Mouse (Mus musculus) hindbrain, embryonic 11.5 days (tissue): Measurements from ENCODE around the gene Kif12. TPM values are rescaled to one million over a fixed set of nuclear protein-coding genes. Genes with fewer than 3 reads are reported as not detected.

Experiments used
- ATAC-seq: fragments of 200-750 bp; cut with Nextera tagmentation; 2 replicates; pipeline ENCODE4 v1.8.0; 2017; ENCODE audit warnings: mild to moderate bottlenecking, moderate TSS enrichment, moderate library complexity; ENCODE audit not compliant: low FRiP score
- DNase-seq: peaks from one replicate; pipeline ENCODE4 v3.0.0-alpha.2; 2015; ENCODE audit warnings: low spot score
- H3K27ac ChIP-seq: fragments of 300-500 bp; sonication (generic); 2 replicates; pipeline ENCODE4 v1.5.1; 2014; ENCODE audit warnings: mild to moderate bottlenecking, low read depth, low read length
- H3K27me3 ChIP-seq: fragments of 300-500 bp; sonication (generic); 2 replicates; pipeline ENCODE4 v1.6.1; 2014; ENCODE audit warnings: mild to moderate bottlenecking, low read length, moderate library complexity, mixed read lengths; ENCODE audit not compliant: control insufficient read depth, insufficient read depth
- H3K36me3 ChIP-seq: fragments of 300-500 bp; sonication (generic); 2 replicates; pipeline ENCODE4 v1.6.1; 2014; ENCODE audit warnings: mild to moderate bottlenecking, low read length, moderate library complexity, mixed read lengths; ENCODE audit not compliant: control insufficient read depth, insufficient read depth
- H3K4me1 ChIP-seq: fragments of 300-500 bp; sonication (generic); replicated peaks from 2 replicates; pipeline ENCODE4 v1.6.1; 2014; ENCODE audit warnings: low read length, mixed read lengths; ENCODE audit not compliant: control insufficient read depth, insufficient read depth
- H3K4me2 ChIP-seq: fragments of 300-500 bp; sonication (generic); replicated peaks from 2 replicates; pipeline ENCODE4 v1.6.1; 2014; ENCODE audit warnings: mild to moderate bottlenecking, low read depth, low read length
- H3K4me3 ChIP-seq: fragments of 300-500 bp; sonication (generic); 2 replicates; pipeline ENCODE4 v1.5.1; 2014; ENCODE audit warnings: low read depth, low read length
- H3K9ac ChIP-seq: fragments of 300-500 bp; sonication (generic); 2 replicates; pipeline ENCODE4 v1.6.1; 2014; ENCODE audit warnings: low read depth, low read length
- H3K9me3 ChIP-seq: fragments of 300-500 bp; sonication (generic); 2 replicates; pipeline ENCODE4 v1.6.1; 2016; ENCODE audit warnings: low read length; ENCODE audit not compliant: control insufficient read depth
- WGBS: fragments of 180-500 bp; shearing (Covaris S2); extraction: QIAGEN DNeasy Blood & Tissue Kit; methylation state at CpG from one replicate; pipeline ENCODE4 v1.1.7; 2014; 5-methylcytosine and 5-hydroxymethylcytosine counted together
- polyA plus RNA-seq: library from polyadenylated mRNA; unstranded; fragments of >200 nt; fragmentation: Nextera tagmentation; extraction: Ambion mirVana; gene quantifications from 2 replicates; pipeline ENCODE4 v1.2.1, GENCODE M21; 2014

Gene Kif12
- not detected in 2 replicates for polyA plus RNA-seq

- Histone ChIP-seq H3K4me2 (no peak within 1 kb of the TSS), H3K4me1 (no peaks in the 10 kb centered on the region), H3K27me3 (no peaks in the 10 kb centered on the region), H3K9ac (no peak within 1 kb of the TSS), H3K9me3 (no peaks in the 10 kb centered on the region), H3K36me3 (no peaks in the 10 kb centered on the region), H3K27ac (no peak within 1 kb of the TSS), H3K4me3 (no peak within 1 kb of the TSS)
- WGBS: 80% methylated on average over 4 of the region's 4 CpGs
- ATAC-seq (no peak), DNase-seq (no peak)
Measured at GRCm38 (mm10) chr4:63171969-63172685, at the start of gene Kif12. Gene Kif12, minus strand, starts transcription at chr4:63172131.

DNA sequence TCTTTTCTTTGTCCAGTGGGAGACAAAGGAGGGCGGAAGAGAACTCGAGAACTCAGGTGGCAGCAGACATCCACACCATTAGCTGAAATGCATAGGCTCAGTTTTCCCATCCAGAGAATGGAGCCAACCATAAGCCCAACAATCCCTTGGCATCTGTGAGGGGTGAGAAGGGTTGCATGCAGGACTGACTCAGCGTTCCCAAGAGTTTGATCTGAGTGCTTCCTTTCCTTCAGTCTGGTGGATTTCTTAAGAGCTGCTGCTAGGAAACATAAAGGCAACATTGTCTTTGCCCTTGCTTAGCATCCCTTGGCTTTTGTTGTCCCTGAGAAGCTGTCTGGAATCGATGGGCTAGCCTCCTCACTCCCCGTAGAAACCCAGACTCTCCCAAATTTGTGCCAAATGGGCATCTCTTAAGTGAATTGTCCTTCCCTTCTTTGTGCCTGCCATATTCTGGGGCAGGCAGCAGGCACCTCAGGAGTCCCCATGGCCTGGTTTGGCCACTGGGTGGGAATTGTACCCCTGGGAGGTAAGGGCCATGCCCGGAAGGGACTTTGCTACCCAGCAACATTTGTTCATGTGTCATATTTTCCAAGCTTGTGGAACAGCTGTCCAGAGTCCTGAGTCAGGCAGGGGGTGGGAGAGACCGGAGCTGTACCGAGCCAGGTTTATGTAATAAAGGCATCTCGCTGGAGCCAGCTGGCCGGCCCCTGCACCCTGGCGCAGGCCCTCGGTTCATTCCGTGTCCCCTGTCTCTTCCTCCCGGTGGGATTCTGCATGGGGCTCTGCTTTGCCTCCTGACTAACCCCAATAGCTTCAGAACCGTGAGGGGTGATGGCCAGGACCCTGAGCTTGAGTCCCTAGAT is 49.4 kb upstream of the Kif12 start:
- Histone ChIP-seq H3K4me1 (0 out of 2 replicates have a peak, but pooled peaks cover under 1% of the 10 kb centered on the region), H3K9me3 (no peaks in the 10 kb centered on the region), H3K9ac (no peak overlapping the region), H3K4me3 (no peak overlapping the region), H3K27ac (no peak overlapping the region), H3K36me3 (no peaks in the 10 kb centered on the region), H3K27me3 (no peaks in the 10 kb centered on the region), H3K4me2 (no peak overlapping the region)
- 89% methylated on average over 15 of the region's 15 CpGs for WGBS
- DNase-seq (no peak), ATAC-seq (no peak)

DNA sequence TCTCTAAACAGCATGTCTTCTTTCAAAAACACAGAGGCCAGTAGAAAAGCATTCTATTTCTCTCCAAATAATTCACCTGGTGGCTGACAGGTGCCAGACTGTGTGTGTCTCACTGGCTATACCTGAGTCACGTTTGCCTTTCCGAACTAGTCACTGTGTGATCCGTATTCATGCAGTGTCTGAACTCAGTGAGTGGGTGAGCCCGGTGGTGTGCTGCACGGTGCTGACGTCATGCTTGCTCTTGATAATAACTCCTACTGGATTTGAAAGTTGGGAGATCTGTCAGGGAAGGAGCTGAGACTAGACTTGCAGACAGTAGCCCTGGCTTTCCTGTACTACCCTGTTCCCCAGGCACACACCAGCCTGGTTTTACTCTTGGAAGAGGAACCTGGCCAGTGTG is 47.7 kb upstream of the Kif12 start:
- Histone ChIP-seq H3K27me3 (peaks cover 5% of the 10 kb centered on the region), H3K36me3 (no peaks in the 10 kb centered on the region), H3K4me2 (no peak overlapping the region), H3K9me3 (no peaks in the 10 kb centered on the region), H3K4me1 (peaks cover 3% of the 10 kb centered on the region; the same call in 1 of the 2 replicates), H3K9ac (no peak overlapping the region), H3K27ac (no peak overlapping the region), H3K4me3 (no peak overlapping the region)
- no peak for DNase-seq
- ATAC-seq: no peak
- 89% methylated on average over 6 of the region's 6 CpGs for WGBS

DNA sequence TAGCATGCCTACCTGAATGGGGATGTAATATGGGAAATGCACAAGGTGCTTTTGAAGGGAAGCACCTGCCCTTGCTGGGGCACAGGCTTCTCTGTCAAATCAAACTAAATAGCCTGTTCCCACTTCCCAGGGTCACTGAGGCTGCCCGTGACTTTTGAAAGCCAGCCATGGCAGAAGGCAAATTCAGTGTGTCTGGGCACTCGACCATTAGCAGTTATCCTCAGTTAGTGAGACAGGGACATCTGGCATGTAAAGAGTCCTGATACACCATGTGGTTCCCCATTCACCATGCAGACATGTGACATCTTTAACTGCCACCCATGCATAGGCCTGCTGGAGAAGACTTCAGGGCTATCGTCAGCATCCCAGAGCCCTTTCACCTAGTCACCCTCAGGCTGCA is 47.1 kb upstream of the Kif12 start:
- Histone ChIP-seq H3K27me3 (peaks cover 10% of the 10 kb centered on the region), H3K36me3 (no peaks in the 10 kb centered on the region), H3K9me3 (no peaks in the 10 kb centered on the region), H3K4me1 (peaks cover 9% of the 10 kb centered on the region; the same call in 1 of the 2 replicates), H3K9ac (no peak overlapping the region), H3K4me3 (no peak overlapping the region), H3K4me2 (no peak overlapping the region), H3K27ac (no peak overlapping the region)
- ATAC-seq (no peak), DNase-seq (no peak)
- 76% methylated on average over 3 of the region's 3 CpGs for WGBS

DNA sequence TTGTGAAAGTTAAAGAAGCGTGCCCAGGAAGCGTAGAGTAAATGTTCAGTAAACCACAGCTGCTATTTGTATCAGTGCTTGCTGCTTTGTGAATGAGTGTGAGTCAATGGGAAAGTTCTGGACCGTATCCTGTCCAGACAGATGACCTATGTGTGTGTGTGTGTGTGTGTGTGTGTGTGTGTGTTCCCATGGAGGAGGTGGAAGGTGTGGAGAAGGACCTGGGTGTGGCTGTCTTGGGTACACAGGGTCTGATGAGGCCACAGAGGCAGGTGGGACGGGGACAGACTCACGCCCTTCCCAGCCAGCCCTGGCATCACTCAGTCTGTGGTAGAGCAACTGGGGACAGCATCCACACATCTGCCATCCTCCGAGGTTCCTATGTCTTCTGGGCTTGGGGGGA is 45.6 kb upstream of the Kif12 start:
- DNase-seq (no peak), ATAC-seq (no peak)
- no peak overlapping the region for H3K27ac ChIP-seq
- no peak overlapping the region for H3K9ac ChIP-seq
- H3K36me3 ChIP-seq: no peaks in the 10 kb centered on the region
- H3K4me2 ChIP-seq: no peak overlapping the region
- H3K9me3 ChIP-seq: no peaks in the 10 kb centered on the region
- H3K4me1 ChIP-seq: peaks cover 14% of the 10 kb centered on the region; the same call in 1 of the 2 replicates
- peaks cover 23% of the 10 kb centered on the region for H3K27me3 ChIP-seq
- 88% methylated on average over 6 of the region's 6 CpGs for WGBS
- H3K4me3 ChIP-seq: no peak overlapping the region

- peaks cover 14% of the 10 kb centered on the region; the same call in 1 of the 2 replicates for H3K4me1 ChIP-seq
- peak; percentile 33 for ATAC-seq
- no peaks in the 10 kb centered on the region for H3K36me3 ChIP-seq
- 34% methylated on average over 9 of the region's 9 CpGs for WGBS
- peak overlapping the region; percentile 100 for H3K4me2 ChIP-seq
- DNase-seq: peak; percentile 14
- no peak overlapping the region for H3K27ac ChIP-seq
- H3K9ac ChIP-seq: no peak overlapping the region
- no peaks in the 10 kb centered on the region for H3K9me3 ChIP-seq
- peaks cover 26% of the 10 kb centered on the region for H3K27me3 ChIP-seq
- peak overlapping the region; percentile 80 for H3K4me3 ChIP-seq
Measured at GRCm38 (mm10) chr4:63216566-63216965, 44.6 kb upstream of the Kif12 start.

GRCm38 (mm10) chr4:63215993-63216531 is 44.1 kb upstream of the Kif12 start:
- DNase-seq (peak; percentile 83), ATAC-seq (peak; percentile 85)
- Histone ChIP-seq H3K9ac (peak overlapping the region; percentile 75), H3K9me3 (no peaks in the 10 kb centered on the region), H3K4me1 (peaks cover 14% of the 10 kb centered on the region; the same call in 1 of the 2 replicates), H3K27me3 (peaks cover 27% of the 10 kb centered on the region), H3K27ac (no peak overlapping the region), H3K4me2 (peak overlapping the region; percentile 100), H3K36me3 (no peaks in the 10 kb centered on the region), H3K4me3 (peak overlapping the region; percentile 80)
- 4% methylated on average over 24 of the region's 24 CpGs for WGBS

GRCm38 (mm10) chr4:63215185-63215992 is 43.5 kb upstream of the Kif12 start:
- H3K4me3 ChIP-seq: peak overlapping the region; percentile 80
- no peaks in the 10 kb centered on the region for H3K36me3 ChIP-seq
- peak overlapping the region; percentile 100 for H3K4me2 ChIP-seq
- H3K9ac ChIP-seq: peak overlapping the region; percentile 75
- H3K27me3 ChIP-seq: peaks cover 27% of the 10 kb centered on the region
- WGBS: under 1% methylated on average over 63 of the region's 71 CpGs
- peaks cover 14% of the 10 kb centered on the region; the same call in 1 of the 2 replicates for H3K4me1 ChIP-seq
- ATAC-seq (peak; percentile 74), DNase-seq (peak; percentile 91)
- no peaks in the 10 kb centered on the region for H3K9me3 ChIP-seq
- no peak overlapping the region for H3K27ac ChIP-seq
